Mouse (Mus musculus) skeletal muscle tissue, adult 2 months (tissue): ENCODE data around the gene Slc8a2.

Experiments used
- DNase-seq: peaks from one replicate; pipeline ENCODE4 v3.0.0-alpha.2; 2012; ENCODE audit warnings: low read depth, low spot score

The Slc8a2 gene

GRCm38 (mm10) chr7:16129421-16129845 lies at the start of gene Slc8a2:
Slc8a2 (plus strand) TSS chr7:16129826.
- peak; percentile 62 for DNase-seq

- no peak for DNase-seq
Observed at GRCm38 (mm10) chr7:16079947-16080346, 49.7 kb upstream of the Slc8a2 start.

GRCm38 (mm10) chr7:16080581-16080980 lies 49.0 kb upstream of the Slc8a2 start:
- DNase-seq: no peak

GRCm38 (mm10) chr7:16083361-16083760 lies 46.3 kb upstream of the Slc8a2 start:
- DNase-seq: no peak

GRCm38 (mm10) chr7:16087587-16087986 lies 42.0 kb upstream of the Slc8a2 start:
- no peak for DNase-seq

- no peak for DNase-seq
Observed at GRCm38 (mm10) chr7:16094592-16094991, 35.0 kb upstream of the Slc8a2 start.

GRCm38 (mm10) chr7:16098021-16099017 lies 31.3 kb upstream of the Slc8a2 start, which contains the start of gene Napa:
Napa (plus strand) TSS chr7:16098458.
- DNase-seq: peak; percentile 100

GRCm38 (mm10) chr7:16099901-16100300 lies 29.7 kb upstream of the Slc8a2 start:
- no peak for DNase-seq

GRCm38 (mm10) chr7:16101081-16101480 lies 28.5 kb upstream of the Slc8a2 start:
- peak; percentile 76 for DNase-seq

GRCm38 (mm10) chr7:16101726-16102475 lies 27.7 kb upstream of the Slc8a2 start:
- DNase-seq: peak; percentile 82

- no peak for DNase-seq
Observed at GRCm38 (mm10) chr7:16102686-16103226, 26.9 kb upstream of the Slc8a2 start.

- DNase-seq: no peak
Observed at GRCm38 (mm10) chr7:16103760-16104159, 25.9 kb upstream of the Slc8a2 start.

- DNase-seq: no peak
Observed at GRCm38 (mm10) chr7:16104611-16105388, 24.8 kb upstream of the Slc8a2 start.

GRCm38 (mm10) chr7:16108886-16109542 lies 20.6 kb upstream of the Slc8a2 start:
- no peak for DNase-seq

GRCm38 (mm10) chr7:16110158-16110557 lies 19.5 kb upstream of the Slc8a2 start:
- DNase-seq: no peak

- no peak for DNase-seq
Observed at GRCm38 (mm10) chr7:16111284-16112090, 18.1 kb upstream of the Slc8a2 start.

- DNase-seq: no peak
Observed at GRCm38 (mm10) chr7:16116418-16116817, 13.2 kb upstream of the Slc8a2 start.

GRCm38 (mm10) chr7:16117100-16117499 lies 12.5 kb upstream of the Slc8a2 start:
- no peak for DNase-seq

- DNase-seq: peak; percentile 91
Observed at GRCm38 (mm10) chr7:16119569-16120261, 9.9 kb upstream of the Slc8a2 start, which contains the start of gene Kptn. Kptn (plus strand) TSS chr7:16119895.
